Mouse (Mus musculus) heart, postnatal 0 days (tissue): Measurements from ENCODE around the gene Zfp710.
A peak's percentile ranks its signal among the peaks of the same experiment; 100 is the strongest.

ENCODE experiments used
- CTCF ChIP-seq: IDR thresholded peaks from 2 replicates; pipeline ENCODE4 v1.5.1; 2016; ENCODE audit warnings: antibody characterized with exemption, control low read depth, low read depth
- EP300 ChIP-seq: IDR thresholded peaks from 2 replicates; pipeline ENCODE4 v1.6.1; 2016; ENCODE audit warnings: antibody characterized with exemption, low read depth

DNA sequence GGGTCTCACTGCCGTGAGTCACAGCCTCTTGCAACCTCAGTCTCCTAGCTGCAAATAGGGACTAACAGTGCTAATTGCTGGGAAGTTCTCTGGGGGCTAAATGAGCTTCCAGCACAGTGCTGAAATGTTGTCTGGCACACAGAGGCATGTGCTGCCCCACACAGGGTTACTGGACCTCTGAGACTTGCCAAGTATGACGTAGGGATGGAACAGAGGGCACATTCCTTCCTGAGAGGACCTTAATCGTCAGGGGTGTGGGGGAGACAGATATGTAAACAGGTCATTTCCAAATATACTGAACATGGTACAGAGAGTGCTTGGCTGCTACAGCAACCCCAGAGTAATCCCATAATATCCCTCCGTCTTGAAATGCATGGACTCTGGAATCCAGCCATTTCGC is 96.5 kb downstream of the Zfp710 start:
- no peak for TF ChIP-seq CTCF
- TF ChIP-seq EP300 = peak; percentile 94
